Mouse (Mus musculus): ENCODE measurements at regions not wholly inside any gene's neighbourhood (a gene's known extent, or its start where the extent isn't known, plus 50 kb on each side); places are given as distances from the start of the nearest gene placed in this dataset.
"Not testable (repeated sequence)": the region's sequence is repeated elsewhere in the genome, so short reads cannot be mapped to it uniquely, and the experiment has no call there.

- no peak overlapping the region for H3K4me2 ChIP-seq (replicated peaks; ENCODE audit: low read depth, low read length)
- no peak overlapping the region for H3K9ac ChIP-seq (ENCODE audit: low read depth, low read length)
- H3K4me1 ChIP-seq (ENCODE audit: control insufficient read depth, insufficient read depth, low read length), result no peaks in the 10 kb centered on the region
- H3K27ac ChIP-seq (ENCODE audit: low read depth, low read length), result no peak overlapping the region
- H3K27me3 ChIP-seq (ENCODE audit: control insufficient read depth, insufficient read depth, low read length), result no peaks in the 10 kb centered on the region
- no peak overlapping the region for H3K4me3 ChIP-seq (ENCODE audit: low read length)
- H3K36me3 ChIP-seq (ENCODE audit: control insufficient read depth, insufficient read depth, low read length), result no peaks in the 10 kb centered on the region
- H3K9me3 ChIP-seq (ENCODE audit: control insufficient read depth, low read length), result no peaks in the 10 kb centered on the region
- WGBS, result 66% methylated on average over 5 of the region's 5 CpGs
- ATAC-seq (ENCODE audit: low FRiP score, low TSS enrichment), result peak; percentile 60; the same call in 1 of the 2 replicates
These were observed 738.4 kb downstream of the Gm21833 start for GRCm38 (mm10) chr16:83566478-83567160.

GRCm38 (mm10) chr16:83579082-83579481 is 750.9 kb downstream of the Gm21833 start:
- not testable (repeated sequence) for H3K9me3 ChIP-seq (ENCODE audit: control insufficient read depth, low read length); H3K4me2 ChIP-seq (replicated peaks; ENCODE audit: low read depth, low read length); ATAC-seq (ENCODE audit: low FRiP score, low TSS enrichment)

GRCm38 (mm10) chr16:83606804-83607203 is 778.6 kb downstream of the Gm21833 start:
- Histone ChIP-seq H3K36me3 (ENCODE audit: control insufficient read depth, insufficient read depth, low read length) (no peaks in the 10 kb centered on the region), H3K9ac (ENCODE audit: low read depth, low read length) (no peak overlapping the region), H3K9me3 (ENCODE audit: control insufficient read depth, low read length) (no peaks in the 10 kb centered on the region), H3K27ac (ENCODE audit: low read depth, low read length) (no peak overlapping the region), H3K4me2 (replicated peaks; ENCODE audit: low read depth, low read length) (no peak overlapping the region), H3K27me3 (ENCODE audit: control insufficient read depth, insufficient read depth, low read length) (no peaks in the 10 kb centered on the region), H3K4me3 (ENCODE audit: low read length) (no peak overlapping the region), H3K4me1 (ENCODE audit: control insufficient read depth, insufficient read depth, low read length) (no peaks in the 10 kb centered on the region)
- ATAC-seq (ENCODE audit: low FRiP score, low TSS enrichment), result no peak
- WGBS, result 76% methylated on average over 2 of the region's 2 CpGs

More at GRCm38 (mm10) chr16:83579082-83579481, 750.9 kb downstream of the Gm21833 start:
- not testable (repeated sequence) for H3K4me1 ChIP-seq (ENCODE audit: control insufficient read depth, insufficient read depth, low read length); H3K36me3 ChIP-seq (ENCODE audit: control insufficient read depth, insufficient read depth, low read length); H3K4me3 ChIP-seq (ENCODE audit: low read length); H3K27ac ChIP-seq (ENCODE audit: low read depth, low read length); H3K27me3 ChIP-seq (ENCODE audit: control insufficient read depth, insufficient read depth, low read length); H3K9ac ChIP-seq (ENCODE audit: low read depth, low read length)

GRCm38 (mm10) chr16:83609296-83609695 is 781.1 kb downstream of the Gm21833 start:
- WGBS, result 61% methylated on average over 4 of the region's 4 CpGs
- no peaks in the 10 kb centered on the region for H3K4me1 ChIP-seq (ENCODE audit: control insufficient read depth, insufficient read depth, low read length)

More at GRCm38 (mm10) chr16:83609296-83609695, 781.1 kb downstream of the Gm21833 start:
- Histone ChIP-seq H3K4me3 (ENCODE audit: low read length) (no peak overlapping the region), H3K9ac (ENCODE audit: low read depth, low read length) (no peak overlapping the region), H3K9me3 (ENCODE audit: control insufficient read depth, low read length) (no peaks in the 10 kb centered on the region), H3K27me3 (ENCODE audit: control insufficient read depth, insufficient read depth, low read length) (no peaks in the 10 kb centered on the region), H3K36me3 (ENCODE audit: control insufficient read depth, insufficient read depth, low read length) (no peaks in the 10 kb centered on the region), H3K27ac (ENCODE audit: low read depth, low read length) (no peak overlapping the region), H3K4me2 (replicated peaks; ENCODE audit: low read depth, low read length) (no peak overlapping the region)
- peak; percentile 46; the same call in 1 of the 2 replicates for ATAC-seq (ENCODE audit: low FRiP score, low TSS enrichment)

Data from kidney, embryonic 14.5 days (tissue).